Mouse (Mus musculus) olfactory bulb, adult 2 months (tissue): ENCODE data around the gene Prkag2. TPM values are rescaled to one million over a fixed set of nuclear protein-coding genes. Genes with fewer than 3 reads are reported as not detected.

ENCODE experiments used
- H3K27ac ChIP-seq: fragments of 200-500 bp; 2 replicates; pipeline ENCODE4 v1.5.1; 2012; ENCODE audit warnings: low read depth, low read length; ENCODE audit not compliant: insufficient read depth
- H3K4me1 ChIP-seq: fragments of 200-500 bp; 2 replicates; pipeline ENCODE4 v1.6.1; 2012; ENCODE audit warnings: low read length; ENCODE audit not compliant: control insufficient read depth, insufficient read depth
- H3K4me3 ChIP-seq: fragments of 200-500 bp; 2 replicates; pipeline ENCODE4 v1.5.1; 2012; ENCODE audit warnings: mild to moderate bottlenecking, low read depth, low read length, moderate library complexity; ENCODE audit not compliant: insufficient read depth
- CTCF ChIP-seq: fragments of 200-500 bp; IDR thresholded peaks from 2 replicates; pipeline ENCODE4 v1.5.1; 2012; ENCODE audit warnings: low read depth, mild to moderate bottlenecking, low read length, moderate library complexity; ENCODE audit not compliant: insufficient read depth
- POLR2A ChIP-seq: fragments of 200-500 bp; IDR thresholded peaks from 2 replicates; pipeline ENCODE4 v1.6.1; 2012; ENCODE audit warnings: mild to moderate bottlenecking, low read depth, low read length, moderate library complexity; ENCODE audit not compliant: insufficient read depth
- WGBS: fragments of 180-500 bp; shearing (Covaris S2); methylation state at CpG from one replicate; pipeline ENCODE4 v1.1.7; 2018; 5-methylcytosine and 5-hydroxymethylcytosine counted together
- polyA plus RNA-seq: library from polyadenylated mRNA; stranded (reverse); fragments of >200 nt; gene quantifications from 2 replicates; pipeline ENCODE4 v1.2.4, GENCODE M21; 2012; ENCODE audit warnings: low replicate concordance; ENCODE audit not compliant: missing spikeins, insufficient read depth, insufficient read length

The Prkag2 gene
- polyA plus RNA-seq, 1 experiment, result not detected

GRCm38 (mm10) chr5:24936451-24936850 lies 164.0 kb downstream of the Prkag2 start:
- Histone ChIP-seq H3K4me1 (peaks cover 6% of the 10 kb centered on the region; the same call in 1 of the 2 replicates), H3K27ac (no peak overlapping the region), H3K4me3 (no peak overlapping the region)
- 80% methylated on average over 8 of the region's 8 CpGs for WGBS
- TF ChIP-seq CTCF, result no peak
- TF ChIP-seq POLR2A, result no peak

GRCm38 (mm10) chr5:24935446-24935845 lies 165.0 kb downstream of the Prkag2 start:
- Histone ChIP-seq H3K4me3 (no peak overlapping the region), H3K4me1 (peaks cover 6% of the 10 kb centered on the region; the same call in 1 of the 2 replicates), H3K27ac (no peak overlapping the region)
- TF ChIP-seq CTCF (no peak), POLR2A (no peak)
- 76% methylated on average over 10 of the region's 10 CpGs for WGBS

- TF ChIP-seq CTCF (no peak), POLR2A (no peak)
Measured at GRCm38 (mm10) chr5:24933760-24934159, 166.7 kb downstream of the Prkag2 start.

GRCm38 (mm10) chr5:24931578-24932185 lies 168.8 kb downstream of the Prkag2 start:
- 90% methylated on average over 10 of the region's 10 CpGs for WGBS
- TF ChIP-seq POLR2A (no peak), CTCF (no peak)
- no peaks in the 10 kb centered on the region for H3K4me1 ChIP-seq
- H3K27ac ChIP-seq, result no peak overlapping the region
- no peak overlapping the region for H3K4me3 ChIP-seq

More at GRCm38 (mm10) chr5:24933760-24934159, 166.7 kb downstream of the Prkag2 start:
- WGBS, result 100% methylated on average over 1 of the region's 1 CpGs
- Histone ChIP-seq H3K4me3 (no peak overlapping the region), H3K27ac (no peak overlapping the region), H3K4me1 (peaks cover 6% of the 10 kb centered on the region; the same call in 1 of the 2 replicates)

- Histone ChIP-seq H3K4me3 (no peak overlapping the region), H3K27ac (no peak overlapping the region), H3K4me1 (no peaks in the 10 kb centered on the region)
- TF ChIP-seq CTCF, result no peak
- no peak for TF ChIP-seq POLR2A
- WGBS, result 88% methylated on average over 8 of the region's 8 CpGs
Measured at GRCm38 (mm10) chr5:24930831-24931577, 169.4 kb downstream of the Prkag2 start.

- H3K4me3 ChIP-seq, result no peak overlapping the region
- no peaks in the 10 kb centered on the region for H3K4me1 ChIP-seq
- WGBS, result 96% methylated on average over 4 of the region's 4 CpGs
- no peak for TF ChIP-seq CTCF
- no peak for TF ChIP-seq POLR2A
- no peak overlapping the region for H3K27ac ChIP-seq
Measured at GRCm38 (mm10) chr5:24928816-24929215, 171.6 kb downstream of the Prkag2 start.

GRCm38 (mm10) chr5:24927706-24928105 lies 172.7 kb downstream of the Prkag2 start:
- no peaks in the 10 kb centered on the region for H3K4me1 ChIP-seq
- TF ChIP-seq POLR2A (no peak), CTCF (no peak)
- no peak overlapping the region for H3K27ac ChIP-seq
- WGBS, result 60% methylated on average over 8 of the region's 8 CpGs
- H3K4me3 ChIP-seq, result no peak overlapping the region

GRCm38 (mm10) chr5:24919155-24919554 lies 181.3 kb downstream of the Prkag2 start:
- H3K4me3 ChIP-seq, result no peak overlapping the region
- H3K4me1 ChIP-seq, result no peaks in the 10 kb centered on the region
- TF ChIP-seq POLR2A (no peak), CTCF (no peak)
- H3K27ac ChIP-seq, result no peak overlapping the region
- 58% methylated on average over 1 of the region's 1 CpGs for WGBS

- Histone ChIP-seq H3K4me1 (peaks cover 3% of the 10 kb centered on the region; the same call in 1 of the 2 replicates), H3K27ac (no peak overlapping the region), H3K4me3 (no peak overlapping the region)
- WGBS, result 86% methylated on average over 4 of the region's 4 CpGs
- no peak for TF ChIP-seq POLR2A
Measured at GRCm38 (mm10) chr5:24916511-24916910, 183.9 kb downstream of the Prkag2 start.

GRCm38 (mm10) chr5:24915119-24915518 lies 185.3 kb downstream of the Prkag2 start:
- peaks cover 3% of the 10 kb centered on the region; the same call in 1 of the 2 replicates for H3K4me1 ChIP-seq
- TF ChIP-seq CTCF, result no peak
- no peak for TF ChIP-seq POLR2A
- no peak overlapping the region for H3K27ac ChIP-seq
- no peak overlapping the region for H3K4me3 ChIP-seq
- WGBS, result 82% methylated on average over 5 of the region's 5 CpGs
